Mouse (Mus musculus) CH12.LX (cell line): ENCODE data around the gene Spef2.

Source experiments
- MAFK ChIP-seq: IDR thresholded peaks from 2 replicates; pipeline ENCODE4 v1.6.1; 2011; ENCODE audit warnings: low read length, improper control_type of control experiment; ENCODE audit not compliant: insufficient replicate concordance
- MAX ChIP-seq: IDR thresholded peaks from 2 replicates; pipeline ENCODE4 v1.6.1; 2011; ENCODE audit warnings: low read length, improper control_type of control experiment
- MYC ChIP-seq: IDR thresholded peaks from 2 replicates; pipeline ENCODE4 v1.6.1; 2011; ENCODE audit warnings: low read depth, mild to moderate bottlenecking, improper control_type of control experiment, low read length
- POLR2A ChIP-seq: IDR thresholded peaks from 2 replicates; pipeline ENCODE4 v1.6.1; 2011; ENCODE audit warnings: low read depth, mild to moderate bottlenecking, improper control_type of control experiment, low read length
- SIN3A ChIP-seq: IDR thresholded peaks from 2 replicates; pipeline ENCODE4 v1.6.1; 2012; ENCODE audit warnings: low read length, improper control_type of control experiment, inconsistent platforms
- ZNF384 ChIP-seq: IDR thresholded peaks from 2 replicates; pipeline ENCODE4 v1.6.1; 2012; ENCODE audit warnings: low read depth, low read length, improper control_type of control experiment, inconsistent platforms

- no peak for TF ChIP-seq MAX
- no peak for TF ChIP-seq ZNF384
- no peak for TF ChIP-seq MAFK
- TF ChIP-seq POLR2A: no peak
- no peak for TF ChIP-seq SIN3A
- TF ChIP-seq MYC: no peak
Measured at GRCm38 (mm10) chr15:9661215-9661614, 87.5 kb downstream of the Spef2 start.
